Mouse (Mus musculus): ENCODE results near the gene Map1b.

- TF ChIP-seq CTCF (IDR thresholded peaks at IDR 0.05) (no peak), EP300 (IDR thresholded peaks at IDR 0.05) (no peak)
These were observed 66.8 kb downstream of the Map1b start for GRCm38 (mm10) chr13:99449547-99449946.

Data from lung, postnatal 0 days (tissue).